In genomic region chrX:14206112-14206875, GRCm38 (mm10) we compare ENCODE assay signal across 13 mouse cellular contexts. TPM values are rescaled to one million over a fixed set of nuclear protein-coding genes. Genes with fewer than 3 reads are reported as not detected.
DNase-seq lines count a peak whose midpoint lies in the region; ATAC-seq and TF ChIP-seq lines count a peak whose summit lies in the region.
"Had no signal": no experiment of that assay in that cellular context is flagged by ENCODE, and none has a peak within 500 bp of the region (broad histone marks: within the 10 kb centered on the region; RNA-seq: fewer than 3 reads in every experiment).

No protein-coding gene starts in this region.

- H3K4me1 ChIP-seq in lung, adult 2 months (ENCODE audit: control insufficient read depth, insufficient read depth, low read length): no peaks in the 10 kb centered on the region
- no peaks in the 10 kb centered on the region for H3K4me1 ChIP-seq in hindbrain, embryonic 11.5 days (replicated peaks; ENCODE audit: control insufficient read depth, insufficient read depth, low read length)
- H3K4me1 ChIP-seq: megakaryocyte, embryonic 14.5 days had no signal

- 53% methylated on average over 8 of the region's 8 CpGs for WGBS in lung, adult 2 months
- WGBS in hindbrain, embryonic 11.5 days: 65% methylated on average over 8 of the region's 8 CpGs

- H3K9ac ChIP-seq in hindbrain, embryonic 11.5 days (ENCODE audit: low read depth, low read length): no peak overlapping the region

- no peak overlapping the region for H3K4me3 ChIP-seq in lung, adult 2 months (replicated peaks; ENCODE audit: extremely low read depth, low read depth, low read length)
- no peak overlapping the region for H3K4me3 ChIP-seq in hindbrain, embryonic 11.5 days (ENCODE audit: low read depth, low read length)
- H3K4me3 ChIP-seq: megakaryocyte, embryonic 14.5 days had no signal

- intact Hi-C loops in heart, postnatal 25 days (cut with DNase I): no loop called here

- no peak for TF ChIP-seq CTCF in lung, adult 2 months (IDR thresholded peaks at IDR 0.05; ENCODE audit: insufficient read depth, low read length)

- no peak for ATAC-seq in hindbrain, embryonic 11.5 days (ENCODE audit: low FRiP score)

- no peaks in the 10 kb centered on the region for H3K9me3 ChIP-seq in hindbrain, embryonic 11.5 days (ENCODE audit: control insufficient read depth, low read length)
- H3K9me3 ChIP-seq: megakaryocyte, embryonic 14.5 days had no signal

- H3K27ac ChIP-seq in hindbrain, embryonic 11.5 days (ENCODE audit: low read depth, low read length): no peak overlapping the region

- no peak for TF ChIP-seq POLR2A in lung, adult 2 months (IDR thresholded peaks at IDR 0.05; ENCODE audit: borderline replicate concordance, extremely low read depth, low read depth, low read length)

- H3K27me3 ChIP-seq in hindbrain, embryonic 11.5 days (ENCODE audit: control insufficient read depth, insufficient read depth, low read length): no peaks in the 10 kb centered on the region
- H3K27me3 ChIP-seq: megakaryocyte, embryonic 14.5 days had no signal

- H3K4me2 ChIP-seq in hindbrain, embryonic 11.5 days (replicated peaks; ENCODE audit: low read depth, low read length): no peak overlapping the region

- no peaks in the 10 kb centered on the region for H3K36me3 ChIP-seq in hindbrain, embryonic 11.5 days (ENCODE audit: control insufficient read depth, insufficient read depth, low read length)

- DNase-seq in heart, adult 18-20 months: peak; percentile 0 to 7
- no peak for DNase-seq in heart, postnatal 25 days (ENCODE audit: low spot score)
- DNase-seq in lung, postnatal 10 days: peak; percentile 16
- DNase-seq in lung, adult 2 months: no peak
- peak; percentile 11 for DNase-seq in heart, postnatal 4 days
- DNase-seq in right cerebral cortex, postnatal 4 days: peak; percentile 2
- no peak for DNase-seq in hindbrain, embryonic 11.5 days (ENCODE audit: low spot score)
- DNase-seq in spleen, postnatal 4 days (ENCODE audit: low spot score in 2 of 2): no peak
- DNase-seq: cerebellum, adult 8-10 months had no signal

RNA-seq across cellular contexts. Expression of gene H2al1n, which starts 4.7 kb away (rescaled TPM):
- total RNA-seq in heart, adult 18-20 months (2021): not detected
- total RNA-seq in heart, postnatal 25 days (2021): not detected
- not detected in 2 replicates for polyA plus RNA-seq in lung, adult 2 months (2012; rRNA removed)
- total RNA-seq in heart, postnatal 4 days (2021): not detected
- not detected in 2 replicates for polyA plus RNA-seq in hindbrain, embryonic 11.5 days (2014; fragmentation: Nextera tagmentation; extraction: Ambion mirVana)
- total RNA-seq: layer of hippocampus, adult 8-10 months had no signal
- polyA plus RNA-seq: heart, embryonic 14.5 days; small intestine, adult 2 months had no signal

Comparison
In these comparisons a context has a peak if more than half of its experiments do, and no peak if none do; other contexts are left out.
1. DNase-seq: peak in heart, adult 18-20 months (2 of 2), lung, postnatal 10 days (single experiment), heart, postnatal 4 days (single experiment) and right cerebral cortex, postnatal 4 days (single experiment); none in heart, postnatal 25 days (single experiment), lung, adult 2 months (single experiment), hindbrain, embryonic 11.5 days (single experiment) and spleen, postnatal 4 days (0 of 2).